Mouse (Mus musculus) hindbrain, embryonic 13.5 days (tissue): ENCODE results near the gene Leprot. TPM values are rescaled to one million over a fixed set of nuclear protein-coding genes. Genes with fewer than 3 reads are reported as not detected.

Experiments used
- ATAC-seq: fragments of 200-750 bp; cut with Nextera tagmentation; 2 replicates; pipeline ENCODE4 v1.8.0; 2017; ENCODE audit warnings: moderate TSS enrichment; ENCODE audit not compliant: low FRiP score
- H3K27ac ChIP-seq: fragments of 300-500 bp; sonication (generic); 2 replicates; pipeline ENCODE4 v1.5.1; 2015; ENCODE audit warnings: inconsistent platforms, mild to moderate bottlenecking, moderate library complexity
- H3K27me3 ChIP-seq: fragments of 300-500 bp; sonication (generic); 2 replicates; pipeline ENCODE4 v1.6.1; 2015; ENCODE audit warnings: mild to moderate bottlenecking, inconsistent platforms
- H3K36me3 ChIP-seq: fragments of 300-500 bp; sonication (generic); 2 replicates; pipeline ENCODE4 v1.6.1; 2015; ENCODE audit warnings: mild to moderate bottlenecking, inconsistent platforms
- H3K4me1 ChIP-seq: fragments of 300-500 bp; sonication (generic); replicated peaks from 2 replicates; pipeline ENCODE4 v1.6.1; 2015; ENCODE audit warnings: inconsistent platforms
- H3K4me2 ChIP-seq: fragments of 300-500 bp; sonication (generic); 2 replicates; pipeline ENCODE4 v1.6.1; 2015; ENCODE audit warnings: inconsistent platforms, mild to moderate bottlenecking, moderate library complexity
- H3K4me3 ChIP-seq: fragments of 300-500 bp; sonication (generic); 2 replicates; pipeline ENCODE4 v1.5.1; 2015; ENCODE audit warnings: mild to moderate bottlenecking, inconsistent platforms
- H3K9ac ChIP-seq: fragments of 300-500 bp; sonication (generic); 2 replicates; pipeline ENCODE4 v1.6.1; 2015; ENCODE audit warnings: mild to moderate bottlenecking, inconsistent platforms
- H3K9me3 ChIP-seq: fragments of 300-500 bp; sonication (generic); 2 replicates; pipeline ENCODE4 v1.6.1; 2016; ENCODE audit warnings: inconsistent platforms
- WGBS: fragments of 180-500 bp; shearing (Covaris S2); methylation state at CpG from one replicate; pipeline ENCODE4 v1.1.7; 2015; 5-methylcytosine and 5-hydroxymethylcytosine counted together
- polyA plus RNA-seq: library from polyadenylated mRNA; unstranded; fragments of >200 nt; fragmentation: Nextera tagmentation; extraction: Ambion mirVana; gene quantifications from 2 replicates; pipeline ENCODE4 v1.2.1, GENCODE M21; 2015

Leprot gene
- polyA plus RNA-seq, 1 experiment from 2014 or later: 93.8 TPM

DNA sequence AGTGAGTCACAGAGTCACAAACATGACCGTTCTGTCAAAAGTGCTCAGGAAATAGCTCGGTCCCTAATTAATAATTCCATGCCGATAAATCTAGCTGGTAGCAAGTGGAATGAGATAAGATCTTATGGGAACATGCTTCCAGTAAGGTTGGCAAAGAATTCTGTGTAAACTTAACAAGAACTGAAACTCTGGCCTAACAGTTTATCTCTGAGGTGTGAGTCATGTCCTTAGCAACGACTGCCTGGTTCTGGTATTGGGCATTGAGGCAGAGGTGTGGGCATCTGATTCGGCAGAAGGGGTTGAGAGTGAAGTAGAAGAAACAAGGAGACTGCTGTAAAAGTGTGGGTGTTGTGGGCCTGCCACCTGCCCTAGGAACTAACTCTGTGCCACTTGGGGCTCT lies 22.3 kb downstream of the Leprot start:
- no peak for ATAC-seq
- no peaks in the 10 kb centered on the region for H3K4me1 ChIP-seq
- WGBS: 88% methylated on average over 5 of the region's 5 CpGs

DNA sequence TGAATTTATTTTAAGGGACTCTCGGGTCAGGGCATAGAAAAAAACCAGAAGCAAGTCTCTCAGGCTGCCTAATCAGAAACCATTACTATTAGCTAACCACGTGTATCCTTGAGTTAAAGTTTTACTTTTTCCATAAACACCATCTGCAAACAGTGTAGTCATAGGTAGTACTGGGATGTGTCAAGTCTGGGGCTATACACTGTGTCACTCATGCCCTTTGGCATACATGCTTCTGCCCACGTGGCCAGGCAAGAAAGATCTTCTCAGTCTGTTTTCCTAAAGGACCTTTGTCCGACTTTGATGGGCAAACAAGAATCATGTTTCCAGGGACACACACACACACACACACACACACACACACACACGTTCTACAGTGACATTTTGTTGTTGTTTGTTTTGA lies 27.3 kb downstream of the Leprot start:
- Histone ChIP-seq H3K27ac (no peak overlapping the region), H3K36me3 (no peaks in the 10 kb centered on the region), H3K4me2 (no peak overlapping the region), H3K27me3 (no peaks in the 10 kb centered on the region), H3K9ac (no peak overlapping the region), H3K4me3 (no peak overlapping the region), H3K4me1 (no peaks in the 10 kb centered on the region), H3K9me3 (no peaks in the 10 kb centered on the region)
- ATAC-seq: no peak
- WGBS: 78% methylated on average over 5 of the region's 5 CpGs

More for the DNA sequence above, 22.3 kb downstream of the Leprot start:
- no peaks in the 10 kb centered on the region for H3K27me3 ChIP-seq
- no peaks in the 10 kb centered on the region for H3K36me3 ChIP-seq
- H3K9ac ChIP-seq: no peak overlapping the region
- H3K27ac ChIP-seq: no peak overlapping the region
- no peak overlapping the region for H3K4me2 ChIP-seq
- H3K4me3 ChIP-seq: no peak overlapping the region
- H3K9me3 ChIP-seq: no peaks in the 10 kb centered on the region

DNA sequence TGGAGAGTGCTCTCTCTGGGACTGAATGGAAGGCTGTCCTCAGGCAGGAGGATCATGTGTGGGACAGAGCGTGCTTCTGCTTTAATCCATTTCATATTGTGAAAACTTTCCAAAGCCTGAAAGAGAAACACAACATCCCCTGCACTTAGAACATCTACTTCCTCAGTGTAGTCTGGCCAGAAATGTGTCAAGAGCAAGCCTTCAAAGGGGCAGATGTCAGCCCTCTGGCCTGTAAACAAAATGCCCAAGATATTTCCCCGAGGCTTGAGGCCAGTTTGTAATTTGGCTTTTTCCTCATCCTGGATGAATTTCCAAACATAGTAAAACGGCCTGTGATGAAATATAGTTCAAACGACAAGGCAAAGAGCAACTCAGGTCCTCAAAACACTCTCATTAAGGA lies 28.2 kb downstream of the Leprot start:
- Histone ChIP-seq H3K27me3 (no peaks in the 10 kb centered on the region), H3K9ac (no peak overlapping the region), H3K4me1 (no peaks in the 10 kb centered on the region), H3K4me3 (no peak overlapping the region), H3K27ac (no peak overlapping the region), H3K4me2 (no peak overlapping the region), H3K36me3 (no peaks in the 10 kb centered on the region), H3K9me3 (no peaks in the 10 kb centered on the region)
- WGBS: 81% methylated on average over 4 of the region's 4 CpGs
- no peak for ATAC-seq

DNA sequence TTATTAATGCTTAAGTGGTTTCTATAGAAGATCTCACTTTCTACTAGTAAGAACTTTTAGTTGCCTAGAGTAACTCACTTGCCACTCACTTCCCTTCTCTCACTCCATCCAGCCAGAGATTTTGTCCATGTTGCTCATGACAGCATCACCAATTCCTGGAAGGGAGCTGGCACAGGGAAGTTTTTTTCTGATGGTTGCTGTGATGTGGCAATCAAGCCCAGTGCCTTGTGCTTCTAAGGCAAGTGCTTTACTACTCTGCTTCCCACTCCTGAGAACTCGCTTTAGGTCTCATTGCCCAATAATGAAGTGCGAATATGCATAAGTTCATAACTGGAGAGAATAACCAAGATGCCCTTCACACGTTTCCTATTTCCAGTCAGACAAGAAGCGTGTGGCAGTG lies 35.1 kb downstream of the Leprot start:
- Histone ChIP-seq H3K36me3 (no peaks in the 10 kb centered on the region), H3K4me3 (no peak overlapping the region), H3K4me1 (no peaks in the 10 kb centered on the region), H3K27ac (no peak overlapping the region), H3K9ac (no peak overlapping the region), H3K27me3 (no peaks in the 10 kb centered on the region), H3K4me2 (no peak overlapping the region), H3K9me3 (no peaks in the 10 kb centered on the region)
- WGBS: 90% methylated on average over 4 of the region's 4 CpGs
- no peak for ATAC-seq

DNA sequence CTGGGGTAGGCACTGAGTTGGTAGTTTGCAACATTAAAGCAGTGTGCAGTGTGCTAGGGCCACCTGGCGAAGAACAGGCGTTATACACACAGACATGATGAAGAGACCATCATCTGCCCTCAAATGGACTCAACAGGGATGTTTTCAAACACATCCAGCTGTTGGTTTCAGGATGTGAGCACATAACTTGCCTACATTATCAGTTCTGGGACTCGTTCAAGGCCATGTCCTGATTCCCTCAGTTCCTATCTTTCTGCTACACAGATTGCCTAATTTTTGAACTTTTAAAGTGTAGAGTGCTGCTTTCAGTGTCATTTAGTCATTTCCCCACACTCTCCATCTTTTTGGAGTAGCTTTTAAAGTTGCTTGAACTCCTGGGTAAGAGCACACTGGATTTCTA lies 35.6 kb downstream of the Leprot start:
- H3K27me3 ChIP-seq: no peaks in the 10 kb centered on the region
- no peak for ATAC-seq
- 88% methylated on average over 3 of the region's 3 CpGs for WGBS
- H3K9me3 ChIP-seq: no peaks in the 10 kb centered on the region
- no peak overlapping the region for H3K27ac ChIP-seq
- no peak overlapping the region for H3K9ac ChIP-seq
- no peak overlapping the region for H3K4me2 ChIP-seq
- no peaks in the 10 kb centered on the region for H3K36me3 ChIP-seq
- H3K4me1 ChIP-seq: no peaks in the 10 kb centered on the region
- H3K4me3 ChIP-seq: no peak overlapping the region

DNA sequence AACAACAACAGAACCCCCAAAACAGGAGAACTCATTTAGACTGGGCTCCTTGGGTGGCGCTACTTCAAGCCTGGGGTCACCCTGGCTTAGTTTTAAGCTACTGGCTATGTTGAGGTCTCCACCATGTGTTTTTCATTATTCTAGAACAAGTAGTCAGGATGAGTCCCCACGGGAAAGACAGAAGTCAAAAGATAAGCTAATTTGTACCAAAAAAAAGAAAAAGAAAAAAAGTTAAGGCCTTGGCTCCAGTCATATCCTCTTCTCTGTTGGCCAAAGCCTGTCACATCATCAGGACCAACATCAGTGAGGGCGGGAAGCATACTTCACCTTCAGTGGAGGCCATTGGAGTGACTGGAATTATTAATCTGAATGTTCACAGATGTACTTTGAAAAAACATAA lies 37.3 kb downstream of the Leprot start:
- Histone ChIP-seq H3K36me3 (no peaks in the 10 kb centered on the region), H3K9me3 (no peaks in the 10 kb centered on the region), H3K4me1 (no peaks in the 10 kb centered on the region), H3K4me3 (no peak overlapping the region), H3K27ac (no peak overlapping the region), H3K9ac (no peak overlapping the region), H3K4me2 (no peak overlapping the region), H3K27me3 (no peaks in the 10 kb centered on the region)
- ATAC-seq: no peak
- WGBS: 88% methylated on average over 3 of the region's 3 CpGs

DNA sequence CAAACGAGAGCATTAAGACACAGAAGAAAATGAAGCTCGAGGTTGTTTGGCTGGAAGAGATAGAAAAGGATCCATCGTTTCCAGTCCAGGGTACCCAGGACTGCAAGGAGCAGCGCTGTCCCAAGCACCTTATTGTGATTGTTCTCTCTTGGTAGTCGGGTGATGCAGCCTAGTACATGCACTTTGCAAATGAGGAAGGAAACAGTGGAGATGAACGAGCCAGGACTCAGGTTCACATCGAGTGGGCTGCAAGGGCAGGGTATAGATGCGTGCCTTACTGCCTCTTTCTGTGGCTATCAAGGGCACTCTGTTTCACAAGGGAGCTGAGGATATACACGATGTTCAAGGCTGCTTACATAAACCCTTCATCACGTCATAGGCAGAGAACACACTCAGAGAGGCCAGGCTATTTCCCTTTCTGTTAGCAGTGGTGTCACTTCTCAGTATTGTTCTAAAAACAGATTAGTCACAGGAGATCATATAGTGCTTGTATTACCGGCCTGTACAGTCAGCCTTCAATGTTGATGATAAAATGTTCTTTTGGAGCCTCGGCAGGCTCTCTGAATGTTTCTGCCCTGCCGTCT lies 38.8 kb downstream of the Leprot start:
- Histone ChIP-seq H3K9me3 (no peaks in the 10 kb centered on the region), H3K27ac (no peak overlapping the region), H3K27me3 (no peaks in the 10 kb centered on the region), H3K4me1 (no peaks in the 10 kb centered on the region), H3K4me2 (no peak overlapping the region), H3K9ac (no peak overlapping the region), H3K36me3 (no peaks in the 10 kb centered on the region), H3K4me3 (no peak overlapping the region)
- no peak for ATAC-seq
- WGBS: 84% methylated on average over 13 of the region's 13 CpGs

DNA sequence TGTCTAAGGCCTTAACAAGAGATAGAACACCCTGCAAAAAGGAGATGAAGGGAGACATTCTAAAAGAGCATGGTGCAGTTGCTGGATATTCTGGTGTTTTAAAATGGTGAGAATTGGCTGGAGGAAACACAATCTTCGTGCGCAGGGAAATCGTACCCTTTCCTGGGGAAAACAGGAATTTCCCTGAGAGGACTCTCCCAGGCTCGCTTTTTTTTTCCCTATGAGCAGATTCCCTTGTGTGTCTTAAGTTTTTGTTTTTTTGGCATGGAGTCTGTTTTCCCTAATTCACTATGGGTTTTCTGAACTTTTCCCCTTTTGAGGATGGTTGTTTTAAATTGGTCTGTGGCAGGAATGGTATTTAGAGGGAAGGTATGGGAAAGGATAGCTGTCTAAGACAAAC lies 41.7 kb downstream of the Leprot start:
- no peaks in the 10 kb centered on the region for H3K9me3 ChIP-seq
- no peak overlapping the region for H3K27ac ChIP-seq
- H3K4me1 ChIP-seq: no peaks in the 10 kb centered on the region
- H3K4me2 ChIP-seq: no peak overlapping the region
- ATAC-seq: no peak
- no peak overlapping the region for H3K4me3 ChIP-seq
- H3K27me3 ChIP-seq: no peaks in the 10 kb centered on the region
- 91% methylated on average over 4 of the region's 4 CpGs for WGBS
- H3K36me3 ChIP-seq: no peaks in the 10 kb centered on the region
- no peak overlapping the region for H3K9ac ChIP-seq

DNA sequence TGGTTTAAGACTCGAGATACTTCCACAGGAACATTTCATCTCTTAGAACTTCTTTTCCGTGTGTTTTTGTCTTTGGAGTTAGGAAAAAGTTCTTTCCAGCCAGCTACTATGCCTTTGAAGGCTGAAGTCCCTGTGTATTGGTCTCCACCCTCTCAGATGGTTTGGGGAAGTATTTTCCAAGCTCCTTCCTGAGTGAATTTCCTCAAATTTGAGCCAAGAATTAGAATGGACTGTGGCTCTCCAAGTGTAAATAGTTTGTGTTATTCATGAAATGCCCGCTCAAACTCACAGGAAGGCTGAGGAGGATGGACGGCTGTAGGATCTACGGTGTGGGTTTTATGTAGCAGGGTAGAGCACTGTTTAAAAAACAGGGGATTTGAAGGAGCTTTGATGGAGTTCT lies 42.1 kb downstream of the Leprot start:
- no peak overlapping the region for H3K9ac ChIP-seq
- H3K27ac ChIP-seq: no peak overlapping the region
- H3K4me1 ChIP-seq: no peaks in the 10 kb centered on the region
- ATAC-seq: no peak
- H3K4me2 ChIP-seq: no peak overlapping the region
- H3K27me3 ChIP-seq: no peaks in the 10 kb centered on the region
- H3K4me3 ChIP-seq: no peak overlapping the region
- no peaks in the 10 kb centered on the region for H3K9me3 ChIP-seq
- 79% methylated on average over 5 of the region's 5 CpGs for WGBS
- H3K36me3 ChIP-seq: no peaks in the 10 kb centered on the region

DNA sequence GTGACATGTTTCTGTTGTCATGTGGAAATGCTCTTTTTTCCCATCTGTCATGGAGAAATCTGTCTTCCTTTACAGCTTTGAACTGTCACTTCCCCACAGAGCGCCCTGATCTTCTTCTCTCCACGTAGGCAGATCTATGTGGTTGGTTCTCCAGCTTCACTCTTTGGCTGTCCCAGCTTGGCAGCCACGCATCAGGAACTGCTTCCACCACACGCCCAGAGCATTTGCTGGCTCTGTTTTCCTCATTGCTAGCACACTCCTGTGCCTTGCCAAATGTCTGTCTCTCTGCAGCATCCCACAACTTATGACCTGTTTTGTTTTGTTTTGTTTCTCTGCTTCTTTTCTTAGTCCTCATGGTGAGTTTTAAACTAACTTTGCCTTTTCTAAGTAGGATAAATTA lies 45.4 kb downstream of the Leprot start:
- 78% methylated on average over 4 of the region's 4 CpGs for WGBS
- Histone ChIP-seq H3K4me2 (no peak overlapping the region), H3K9me3 (no peaks in the 10 kb centered on the region), H3K4me1 (no peaks in the 10 kb centered on the region), H3K4me3 (no peak overlapping the region), H3K9ac (no peak overlapping the region), H3K27me3 (no peaks in the 10 kb centered on the region), H3K36me3 (no peaks in the 10 kb centered on the region), H3K27ac (no peak overlapping the region)
- no peak for ATAC-seq

DNA sequence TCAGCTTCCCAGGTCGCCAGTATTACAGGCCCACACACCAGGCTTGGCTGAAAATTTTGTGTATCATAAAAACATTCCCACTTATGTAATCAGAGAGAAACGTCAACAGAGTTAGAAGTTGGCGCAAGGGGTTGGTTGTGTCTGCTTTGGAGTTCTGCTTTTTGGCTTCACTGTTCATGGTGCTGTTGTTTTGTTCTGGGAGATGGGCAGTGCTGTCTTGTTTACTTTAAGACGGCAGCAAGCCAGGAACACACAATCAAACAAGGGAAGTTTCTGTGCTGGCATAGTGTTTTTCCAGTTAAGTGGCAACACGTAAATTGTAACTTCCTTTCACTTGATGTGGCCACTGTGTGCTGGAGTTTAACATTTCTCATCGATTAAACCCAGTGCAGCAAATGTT lies 47.0 kb downstream of the Leprot start:
- no peak overlapping the region for H3K27ac ChIP-seq
- no peak overlapping the region for H3K9ac ChIP-seq
- H3K36me3 ChIP-seq: no peaks in the 10 kb centered on the region
- no peak overlapping the region for H3K4me2 ChIP-seq
- 81% methylated on average over 6 of the region's 6 CpGs for WGBS
- no peaks in the 10 kb centered on the region for H3K9me3 ChIP-seq
- H3K4me3 ChIP-seq: no peak overlapping the region
- H3K4me1 ChIP-seq: no peaks in the 10 kb centered on the region
- ATAC-seq: no peak
- no peaks in the 10 kb centered on the region for H3K27me3 ChIP-seq

DNA sequence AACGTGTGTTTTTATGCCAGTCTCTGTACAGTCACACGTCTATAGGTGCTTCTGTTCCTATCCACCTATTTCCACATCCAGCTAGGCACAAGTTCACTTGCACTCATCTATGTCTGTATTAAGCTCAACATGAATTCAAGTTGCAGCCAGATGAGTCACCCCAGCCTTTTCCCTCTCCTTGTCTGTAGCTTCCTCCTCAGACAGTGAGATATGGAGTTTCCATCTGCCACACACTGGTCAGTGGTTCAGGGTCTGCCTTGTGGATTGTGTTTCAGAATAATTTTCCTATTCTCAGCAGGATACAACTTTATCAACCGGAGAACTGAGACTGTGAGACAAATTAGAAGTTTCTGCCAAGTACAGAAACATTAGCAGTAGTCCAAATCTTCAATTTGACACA lies 49.7 kb downstream of the Leprot start:
- H3K4me1 ChIP-seq: no peaks in the 10 kb centered on the region

DNA sequence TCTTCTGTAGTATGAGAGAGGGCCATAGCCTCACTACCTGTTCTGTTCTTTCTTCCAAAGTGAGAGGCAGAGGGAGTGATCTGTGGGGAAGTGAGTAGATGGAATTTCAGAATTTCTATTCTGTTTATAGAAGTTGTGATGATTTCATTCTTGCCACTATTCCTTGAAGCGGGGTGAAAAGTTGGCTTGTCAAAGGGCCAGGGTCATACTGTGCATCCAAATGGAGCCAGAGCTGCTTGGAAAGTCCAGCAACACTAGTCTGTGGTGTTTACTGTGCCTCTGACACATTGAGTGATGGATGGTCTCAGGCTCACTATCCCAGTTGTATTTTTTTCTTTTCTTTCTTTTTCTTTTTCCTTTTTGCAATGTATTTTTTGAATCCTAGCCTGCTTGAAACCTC lies 51.9 kb downstream of the Leprot start:
- H3K4me1 ChIP-seq: no peaks in the 10 kb centered on the region
- no peaks in the 10 kb centered on the region for H3K36me3 ChIP-seq
- H3K9ac ChIP-seq: no peak overlapping the region
- H3K9me3 ChIP-seq: no peaks in the 10 kb centered on the region
- H3K27ac ChIP-seq: no peak overlapping the region
- ATAC-seq: no peak
- WGBS: 94% methylated on average over 1 of the region's 1 CpGs
- no peak overlapping the region for H3K4me3 ChIP-seq
- no peak overlapping the region for H3K4me2 ChIP-seq
- no peaks in the 10 kb centered on the region for H3K27me3 ChIP-seq

More for the DNA sequence above, 49.7 kb downstream of the Leprot start:
- Histone ChIP-seq H3K27ac (no peak overlapping the region), H3K36me3 (no peaks in the 10 kb centered on the region), H3K4me3 (no peak overlapping the region), H3K27me3 (no peaks in the 10 kb centered on the region), H3K9me3 (no peaks in the 10 kb centered on the region), H3K4me2 (no peak overlapping the region), H3K9ac (no peak overlapping the region)
- 90% methylated on average over 3 of the region's 3 CpGs for WGBS
- ATAC-seq: no peak
